15 mouse cellular contexts compared by ENCODE assay signal in genomic region chr5:66543344-66543743, GRCm38 (mm10).
DNase-seq lines count a peak whose midpoint lies in the region; ATAC-seq and TF ChIP-seq lines count a peak whose summit lies in the region.
"Had no signal": no experiment of that assay in that cellular context is flagged by ENCODE, and none has a peak within 500 bp of the region (broad histone marks: within the 10 kb centered on the region; RNA-seq: fewer than 3 reads in every experiment).

No protein-coding gene starts in this region.

- no peak overlapping the region for H3ac ChIP-seq in myocyte (ENCODE audit: control insufficient read depth, insufficient read length)

- H3K4me1 ChIP-seq in hindbrain, embryonic 12.5 days, result peaks cover 15% of the 10 kb centered on the region
- H3K4me1 ChIP-seq in hindbrain, embryonic 13.5 days (replicated peaks), result peaks cover 22% of the 10 kb centered on the region
- H3K4me1 ChIP-seq in lung, postnatal 0 days (ENCODE audit: insufficient read depth, low read depth, low read length), result peaks cover 4% of the 10 kb centered on the region; the same call in 1 of the 2 replicates
- H3K4me1 ChIP-seq in embryonic facial prominence, embryonic 13.5 days, result peaks cover 52% of the 10 kb centered on the region

- H3K27ac ChIP-seq in hindbrain, embryonic 12.5 days, result 0 out of 2 replicates have a peak overlapping the region, but pooled peaks have one; percentile 24
- no peak overlapping the region for H3K27ac ChIP-seq in hindbrain, embryonic 13.5 days
- peak overlapping the region; percentile 68 for H3K27ac ChIP-seq in lung, postnatal 0 days (ENCODE audit: low read length)
- H3K27ac ChIP-seq in embryonic facial prominence, embryonic 13.5 days, result peak overlapping the region; percentile 92
- H3K27ac ChIP-seq: hindbrain, embryonic 15.5 days; macrophage; midbrain, embryonic 15.5 days had no signal

- H3K79me2 ChIP-seq in myocyte (ENCODE audit: control insufficient read depth, insufficient read depth), result peaks cover 83% of the 10 kb centered on the region

- no peak overlapping the region for H3K4me3 ChIP-seq in hindbrain, embryonic 12.5 days
- H3K4me3 ChIP-seq in hindbrain, embryonic 13.5 days, result no peak overlapping the region
- H3K4me3 ChIP-seq in lung, postnatal 0 days (ENCODE audit: low read depth, low read length), result no peak overlapping the region
- no peak overlapping the region for H3K4me3 ChIP-seq in embryonic facial prominence, embryonic 13.5 days
- peak overlapping the region; percentile 3 for H3K4me3 ChIP-seq in myocyte
- H3K4me3 ChIP-seq: hindbrain, embryonic 15.5 days; midbrain, embryonic 15.5 days had no signal

- H3K4me2 ChIP-seq in hindbrain, embryonic 12.5 days (replicated peaks), result no peak overlapping the region
- no peak overlapping the region for H3K4me2 ChIP-seq in hindbrain, embryonic 13.5 days
- peak overlapping the region; percentile 8; the same call in 1 of the 2 replicates for H3K4me2 ChIP-seq in lung, postnatal 0 days (replicated peaks; ENCODE audit: low read depth, low read length)
- H3K4me2 ChIP-seq in embryonic facial prominence, embryonic 13.5 days, result peak overlapping the region; percentile 34
- H3K4me2 ChIP-seq in myocyte (ENCODE audit: low read depth), result peak overlapping the region; percentile 89
- H3K4me2 ChIP-seq: hindbrain, embryonic 15.5 days; midbrain, embryonic 15.5 days had no signal

- H3K27me3 ChIP-seq in hindbrain, embryonic 12.5 days, result no peaks in the 10 kb centered on the region
- no peaks in the 10 kb centered on the region for H3K27me3 ChIP-seq in hindbrain, embryonic 13.5 days
- no peaks in the 10 kb centered on the region for H3K27me3 ChIP-seq in lung, postnatal 0 days (replicated peaks; ENCODE audit: insufficient read depth, low read length)
- no peaks in the 10 kb centered on the region for H3K27me3 ChIP-seq in embryonic facial prominence, embryonic 13.5 days
- no peaks in the 10 kb centered on the region for H3K27me3 ChIP-seq in myocyte (ENCODE audit: control insufficient read depth, insufficient read depth, insufficient read length)
- H3K27me3 ChIP-seq: hindbrain, embryonic 15.5 days; midbrain, embryonic 15.5 days had no signal

- TF ChIP-seq POLR2A in myocyte (IDR thresholded peaks at IDR 0.05; ENCODE audit: insufficient read length, low read depth), result no peak

- no peak for DNase-seq in lung, postnatal 0 days (ENCODE audit: low spot score)
- DNase-seq in lung, postnatal 4 days, result no peak
- no peak for DNase-seq in frontal cortex, postnatal 10 days (ENCODE audit: low spot score in 2 of 2)
- DNase-seq: adrenal gland, postnatal 25 days; cerebellum, adult 9-11 months; embryo, embryonic 11 days; right cerebral cortex, postnatal 25 days had no signal

- H3K9me3 ChIP-seq in hindbrain, embryonic 12.5 days (replicated peaks), result 0 out of 2 replicates have a peak, but pooled peaks cover 1% of the 10 kb centered on the region
- peaks cover 1% of the 10 kb centered on the region; the same call in 1 of the 2 replicates for H3K9me3 ChIP-seq in hindbrain, embryonic 13.5 days
- no peaks in the 10 kb centered on the region for H3K9me3 ChIP-seq in lung, postnatal 0 days (ENCODE audit: low read length)
- H3K9me3 ChIP-seq in embryonic facial prominence, embryonic 13.5 days, result 0 out of 2 replicates have a peak, but pooled peaks cover under 1% of the 10 kb centered on the region
- H3K9me3 ChIP-seq: midbrain, embryonic 15.5 days had no signal

- 78% methylated on average over 6 of the region's 6 CpGs for WGBS in hindbrain, embryonic 12.5 days
- 88% methylated on average over 6 of the region's 6 CpGs for WGBS in hindbrain, embryonic 13.5 days
- WGBS in lung, postnatal 0 days, result 63% methylated on average over 6 of the region's 6 CpGs
- 63% methylated on average over 6 of the region's 6 CpGs for WGBS in embryonic facial prominence, embryonic 13.5 days

- no peak for TF ChIP-seq EP300 in lung, postnatal 0 days (IDR thresholded peaks at IDR 0.05)

- H3K9ac ChIP-seq in hindbrain, embryonic 12.5 days, result no peak overlapping the region
- H3K9ac ChIP-seq in hindbrain, embryonic 13.5 days, result no peak overlapping the region
- no peak overlapping the region for H3K9ac ChIP-seq in lung, postnatal 0 days (replicated peaks; ENCODE audit: low read depth)
- H3K9ac ChIP-seq in embryonic facial prominence, embryonic 13.5 days, result no peak overlapping the region
- H3K9ac ChIP-seq: hindbrain, embryonic 15.5 days; midbrain, embryonic 15.5 days had no signal

- no peak for TF ChIP-seq CTCF in lung, postnatal 0 days (IDR thresholded peaks at IDR 0.05)

- no peak for ATAC-seq in hindbrain, embryonic 12.5 days (ENCODE audit: low FRiP score)
- no peak for ATAC-seq in hindbrain, embryonic 13.5 days (ENCODE audit: low FRiP score)
- peak; percentile 23 for ATAC-seq in lung, postnatal 0 days
- peak; percentile 40 for ATAC-seq in embryonic facial prominence, embryonic 13.5 days (ENCODE audit: insufficient number of reproducible peaks, insufficient read depth, low FRiP score, low TSS enrichment, low read depth)
- ATAC-seq: intestine, postnatal 0 days; midbrain, embryonic 15.5 days had no signal

- 0 out of 2 replicates have a peak, but pooled peaks cover 7% of the 10 kb centered on the region for H3K36me3 ChIP-seq in hindbrain, embryonic 12.5 days
- peaks cover 5% of the 10 kb centered on the region; the same call in 1 of the 2 replicates for H3K36me3 ChIP-seq in hindbrain, embryonic 13.5 days
- no peaks in the 10 kb centered on the region for H3K36me3 ChIP-seq in lung, postnatal 0 days (ENCODE audit: insufficient read depth, low read length)
- 0 out of 2 replicates have a peak, but pooled peaks cover 3% of the 10 kb centered on the region for H3K36me3 ChIP-seq in embryonic facial prominence, embryonic 13.5 days
- H3K36me3 ChIP-seq in myocyte (ENCODE audit: control insufficient read depth, insufficient read depth), result no peaks in the 10 kb centered on the region
- H3K36me3 ChIP-seq: hindbrain, embryonic 15.5 days; midbrain, embryonic 15.5 days had no signal

TF ChIP-seq in myocyte, 11 proteins besides CTCF, POLR2A, EP300 and RAD21:
- no peak for TF ChIP-seq MYOD1 (IDR thresholded peaks at IDR 0.05; ENCODE audit: control insufficient read depth in 1 of 3, insufficient read length in 2 of 3, low read depth in 2 of 3)
- no peak for TF ChIP-seq TCF3 (IDR thresholded peaks at IDR 0.05; ENCODE audit: insufficient read length, low read depth)
- no peak for TF ChIP-seq CEBPB (IDR thresholded peaks at IDR 0.05; ENCODE audit: insufficient read depth, poor library complexity, severe bottlenecking)
- no peak for TF ChIP-seq POLR2AphosphoS2 (IDR thresholded peaks at IDR 0.05; ENCODE audit: insufficient read length, low read depth)
- no peak for TF ChIP-seq MAX (IDR thresholded peaks at IDR 0.05; ENCODE audit: low read depth)
- TF ChIP-seq SRF (IDR thresholded peaks at IDR 0.05; ENCODE audit: control insufficient read depth, insufficient read length, low read depth), result no peak
- no peak for TF ChIP-seq MYOG (IDR thresholded peaks at IDR 0.05; ENCODE audit: control insufficient read depth in 1 of 3, insufficient read depth in 1 of 3, insufficient read length in 2 of 3, low read depth in 2 of 3)

Comparison
In these comparisons a context has a peak if more than half of its experiments do, and no peak if none do; other contexts are left out.
1. ATAC-seq: peak in lung, postnatal 0 days (single experiment) and embryonic facial prominence, embryonic 13.5 days (single experiment); none in hindbrain, embryonic 12.5 days (single experiment) and hindbrain, embryonic 13.5 days (single experiment).
2. H3K4me2 ChIP-seq: peak in lung, postnatal 0 days (single experiment), embryonic facial prominence, embryonic 13.5 days (single experiment) and myocyte (single experiment); none in hindbrain, embryonic 12.5 days (single experiment) and hindbrain, embryonic 13.5 days (single experiment).